Mouse (Mus musculus) midbrain, postnatal 0 days (tissue): Measurements from ENCODE around the gene Rfpl4. TPM values are rescaled to one million over a fixed set of nuclear protein-coding genes. Genes with fewer than 3 reads are reported as not detected.

ENCODE experiments used
- ATAC-seq: fragments of 200-750 bp; cut with Nextera tagmentation; 2 replicates; pipeline ENCODE4 v1.8.0; 2017; ENCODE audit warnings: moderate number of reproducible peaks, mild to moderate bottlenecking, moderate TSS enrichment, moderate library complexity; ENCODE audit not compliant: low FRiP score
- DNase-seq: peaks from one replicate; pipeline ENCODE4 v3.0.0-alpha.2; 2015; ENCODE audit warnings: low spot score
- H3K27ac ChIP-seq: fragments of 300-500 bp; sonication (generic); 2 replicates; pipeline ENCODE4 v1.5.1; 2014; ENCODE audit warnings: low read depth, mild to moderate bottlenecking, low read length, mixed read lengths
- H3K27me3 ChIP-seq: fragments of 300-500 bp; sonication (generic); 2 replicates; pipeline ENCODE4 v1.6.1; 2014; ENCODE audit warnings: low read length, control low read depth, mixed read lengths; ENCODE audit not compliant: insufficient read depth
- H3K36me3 ChIP-seq: fragments of 300-500 bp; sonication (generic); 2 replicates; pipeline ENCODE4 v1.6.1; 2014; ENCODE audit warnings: low read length, control low read depth, mixed read lengths; ENCODE audit not compliant: insufficient read depth
- H3K4me1 ChIP-seq: fragments of 300-500 bp; sonication (generic); 2 replicates; pipeline ENCODE4 v1.6.1; 2014; ENCODE audit warnings: mild to moderate bottlenecking, control low read depth, antibody characterized with exemption, low read length, mixed read lengths; ENCODE audit not compliant: insufficient read depth
- H3K4me2 ChIP-seq: fragments of 300-500 bp; sonication (generic); 2 replicates; pipeline ENCODE4 v1.6.1; 2014; ENCODE audit warnings: low read depth, mild to moderate bottlenecking, low read length, mixed read lengths; ENCODE audit not compliant: poor library complexity, severe bottlenecking
- H3K4me3 ChIP-seq: fragments of 300-500 bp; sonication (generic); 2 replicates; pipeline ENCODE4 v1.5.1; 2014; ENCODE audit warnings: low read depth, mild to moderate bottlenecking, low read length, moderate library complexity
- H3K9ac ChIP-seq: fragments of 300-500 bp; sonication (generic); replicated peaks from 2 replicates; pipeline ENCODE4 v1.6.1; 2014; ENCODE audit warnings: mild to moderate bottlenecking, low read length, moderate library complexity, mixed read lengths; ENCODE audit not compliant: poor library complexity, severe bottlenecking
- H3K9me3 ChIP-seq: fragments of 300-500 bp; sonication (generic); 2 replicates; pipeline ENCODE4 v1.6.1; 2016; ENCODE audit warnings: low read length, control low read depth
- CTCF ChIP-seq: IDR thresholded peaks from 2 replicates; pipeline ENCODE4 v1.5.1; 2016; ENCODE audit warnings: antibody characterized with exemption, mild to moderate bottlenecking
- WGBS: fragments of 180-500 bp; shearing (Covaris S2); extraction: QIAGEN DNeasy Blood & Tissue Kit; methylation state at CpG from one replicate; pipeline ENCODE4 v1.1.7; 2014; 5-methylcytosine and 5-hydroxymethylcytosine counted together
- polyA plus RNA-seq: library from polyadenylated mRNA; unstranded; fragments of >200 nt; fragmentation: Nextera tagmentation; extraction: Ambion mirVana; gene quantifications from 2 replicates; pipeline ENCODE4 v1.2.1, GENCODE M21; 2015
- total RNA-seq: library from RNA; depleted of rRNA; stranded (reverse); fragments of >200 nt; gene quantifications from 2 replicates; pipeline ENCODE4 v1.2.3, GENCODE M21; 2014

Gene Rfpl4
- total and polyA plus RNA-seq, 2 experiments from 2014 or later: not detected

GRCm38 (mm10) chr7:5092381-5092780 is 24.4 kb downstream of the Rfpl4 start:
- Histone ChIP-seq H3K4me2 (no peak overlapping the region), H3K27me3 (no peaks in the 10 kb centered on the region), H3K4me1 (no peaks in the 10 kb centered on the region), H3K9ac (no peak overlapping the region), H3K36me3 (peaks cover 44% of the 10 kb centered on the region), H3K9me3 (no peaks in the 10 kb centered on the region), H3K27ac (no peak overlapping the region), H3K4me3 (no peak overlapping the region)
- no peak for TF ChIP-seq CTCF
- no peak for ATAC-seq
- no peak for DNase-seq
- 86% methylated on average over 6 of the region's 6 CpGs for WGBS

GRCm38 (mm10) chr7:5091008-5091728 is 25.6 kb downstream of the Rfpl4 start:
- WGBS: 93% methylated on average over 15 of the region's 15 CpGs
- no peaks in the 10 kb centered on the region for H3K4me1 ChIP-seq

GRCm38 (mm10) chr7:5089853-5090252 is 26.9 kb downstream of the Rfpl4 start:
- DNase-seq (no peak), ATAC-seq (no peak)
- no peak overlapping the region for H3K4me3 ChIP-seq
- H3K4me2 ChIP-seq: no peak overlapping the region
- peaks cover 34% of the 10 kb centered on the region for H3K36me3 ChIP-seq
- no peaks in the 10 kb centered on the region for H3K9me3 ChIP-seq
- no peak overlapping the region for H3K27ac ChIP-seq
- no peak overlapping the region for H3K9ac ChIP-seq
- 94% methylated on average over 15 of the region's 15 CpGs for whole genome bisulfite sequencing
- H3K4me1 ChIP-seq: no peaks in the 10 kb centered on the region
- no peaks in the 10 kb centered on the region for H3K27me3 ChIP-seq
- no peak for TF ChIP-seq CTCF

More at GRCm38 (mm10) chr7:5091008-5091728, 25.6 kb downstream of the Rfpl4 start:
- Histone ChIP-seq H3K4me3 (no peak overlapping the region), H3K36me3 (peaks cover 43% of the 10 kb centered on the region), H3K27ac (no peak overlapping the region), H3K4me2 (no peak overlapping the region), H3K9me3 (no peaks in the 10 kb centered on the region), H3K27me3 (no peaks in the 10 kb centered on the region), H3K9ac (no peak overlapping the region)
- TF ChIP-seq CTCF: no peak
- DNase-seq (no peak), ATAC-seq (no peak)

GRCm38 (mm10) chr7:5087886-5088285 is 28.9 kb downstream of the Rfpl4 start:
- Histone ChIP-seq H3K4me3 (no peak overlapping the region), H3K27me3 (no peaks in the 10 kb centered on the region), H3K36me3 (peaks cover 24% of the 10 kb centered on the region), H3K4me2 (no peak overlapping the region), H3K9me3 (no peaks in the 10 kb centered on the region), H3K27ac (no peak overlapping the region), H3K4me1 (no peaks in the 10 kb centered on the region), H3K9ac (no peak overlapping the region)
- WGBS: 85% methylated on average over 4 of the region's 4 CpGs
- no peak for ATAC-seq
- no peak for TF ChIP-seq CTCF
- DNase-seq: no peak

GRCm38 (mm10) chr7:5086921-5087440 is 29.8 kb downstream of the Rfpl4 start:
- no peak for DNase-seq
- no peak overlapping the region for H3K27ac ChIP-seq
- peaks cover 20% of the 10 kb centered on the region for H3K36me3 ChIP-seq
- 0 out of 2 replicates have a peak, but pooled peaks cover 2% of the 10 kb centered on the region for H3K4me1 ChIP-seq
- H3K9me3 ChIP-seq: no peaks in the 10 kb centered on the region
- 67% methylated on average over 5 of the region's 5 CpGs for WGBS
- H3K9ac ChIP-seq: no peak overlapping the region
- no peak for TF ChIP-seq CTCF
- H3K4me3 ChIP-seq: no peak overlapping the region
- no peak overlapping the region for H3K4me2 ChIP-seq
- ATAC-seq: no peak
- H3K27me3 ChIP-seq: no peaks in the 10 kb centered on the region

- no peak for ATAC-seq
- 91% methylated on average over 1 of the region's 1 CpGs for WGBS
- H3K9ac ChIP-seq: no peak overlapping the region
- no peak for DNase-seq
- H3K36me3 ChIP-seq: peaks cover 17% of the 10 kb centered on the region
- TF ChIP-seq CTCF: no peak
- no peaks in the 10 kb centered on the region for H3K27me3 ChIP-seq
- 0 out of 2 replicates have a peak, but pooled peaks cover 7% of the 10 kb centered on the region for H3K4me1 ChIP-seq
- no peak overlapping the region for H3K27ac ChIP-seq
- no peak overlapping the region for H3K4me3 ChIP-seq
- no peak overlapping the region for H3K4me2 ChIP-seq
- no peaks in the 10 kb centered on the region for H3K9me3 ChIP-seq
These were observed 31.2 kb downstream of the Rfpl4 start for GRCm38 (mm10) chr7:5085512-5085911.
